Mouse (Mus musculus): ENCODE data around the gene Olfr2. TPM values are rescaled to one million over a fixed set of nuclear protein-coding genes. Genes with fewer than 3 reads are reported as not detected.
"Not testable (repeated sequence)": the region's sequence is repeated elsewhere in the genome, so short reads cannot be mapped to it uniquely, and the experiment has no call there.

The Olfr2 gene
- polyA plus RNA-seq (2016; fragmentation: Nextera tagmentation; extraction: Ambion mirVana) = not detected in 2 replicates

DNA sequence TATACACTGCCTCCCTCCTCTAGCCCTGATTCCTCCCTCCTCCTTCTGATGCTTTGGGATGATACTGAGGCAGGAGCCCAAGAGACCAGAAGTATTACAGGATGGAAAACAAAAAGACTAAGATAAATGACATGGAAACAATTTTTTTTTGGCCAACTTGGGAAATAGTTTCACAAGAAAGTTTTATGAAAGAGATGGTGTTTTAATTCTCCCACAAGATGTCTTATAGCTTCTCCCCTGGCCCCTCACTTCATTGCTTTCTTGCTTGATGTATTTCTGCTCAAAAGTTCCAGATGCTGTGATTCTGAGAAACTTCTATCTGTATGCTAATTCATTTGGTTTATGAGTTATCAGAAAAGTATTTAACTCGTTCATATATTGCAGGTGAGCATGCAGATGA lies at the start of gene Olfr2:
Olfr2 (minus strand) TSS at position 101 of the 400 bp plus-strand sequence.
- H3K4me1 ChIP-seq = no peaks in the 10 kb centered on the region
- WGBS = 54% methylated on average over 1 of the region's 1 CpGs
- no peaks in the 10 kb centered on the region for H3K27me3 ChIP-seq (ENCODE audit: insufficient read depth, poor library complexity, severe bottlenecking)
- H3K27ac ChIP-seq = no peak within 1 kb of the TSS
- no peak within 1 kb of the TSS for H3K4me3 ChIP-seq
- H3K36me3 ChIP-seq = no peaks in the 10 kb centered on the region
- H3K9me3 ChIP-seq = no peaks in the 10 kb centered on the region
- DNase-seq (ENCODE audit: low spot score) = no peak

DNA sequence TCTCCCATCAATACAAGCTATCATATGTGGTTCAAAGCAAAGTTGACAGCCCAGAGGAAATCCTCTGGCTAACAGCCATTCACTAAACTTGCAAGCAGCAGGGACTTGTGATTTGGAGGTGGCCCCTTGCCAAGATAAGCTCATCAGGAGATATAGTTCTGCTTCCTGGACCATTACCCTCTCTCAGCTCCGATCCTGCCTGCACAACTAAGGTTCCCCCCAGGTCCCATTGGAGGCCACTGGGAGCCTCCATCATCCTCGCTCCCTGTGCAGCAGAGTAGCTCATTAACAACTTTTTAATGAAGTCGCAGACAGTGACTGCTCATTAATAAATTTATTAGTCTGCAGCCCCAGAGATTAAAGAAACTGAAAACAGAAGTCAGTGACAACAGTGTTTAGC lies 41.7 kb upstream of the Olfr2 start:
- H3K36me3 ChIP-seq = no peaks in the 10 kb centered on the region
- DNase-seq (ENCODE audit: low spot score) = no peak
- WGBS = 39% methylated on average over 3 of the region's 3 CpGs
- no peaks in the 10 kb centered on the region for H3K4me1 ChIP-seq
- H3K27me3 ChIP-seq (ENCODE audit: insufficient read depth, poor library complexity, severe bottlenecking) = no peaks in the 10 kb centered on the region
- H3K27ac ChIP-seq = no peak overlapping the region
- no peak overlapping the region for H3K4me3 ChIP-seq
- no peaks in the 10 kb centered on the region for H3K9me3 ChIP-seq

DNA sequence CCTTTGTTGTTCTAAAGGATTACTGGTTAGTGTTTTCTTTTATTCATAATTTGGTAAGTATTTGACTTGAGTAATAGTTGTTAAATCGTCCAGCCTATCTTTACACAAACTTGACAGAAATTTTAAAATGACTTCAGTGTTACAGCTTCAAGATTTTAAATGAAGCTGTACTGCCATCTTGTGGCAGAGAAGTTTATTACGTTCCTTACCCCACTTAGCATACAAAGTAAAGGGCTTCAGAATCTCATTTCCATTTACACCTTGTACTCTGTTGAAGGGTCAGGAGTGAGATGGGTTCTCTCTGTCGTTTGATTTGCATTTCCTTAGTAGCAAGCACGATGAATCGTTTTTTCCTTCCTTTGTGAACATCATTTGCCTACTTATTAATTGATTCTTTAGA lies 40.0 kb upstream of the Olfr2 start:
- H3K4me3 ChIP-seq = no peak overlapping the region
- no peaks in the 10 kb centered on the region for H3K9me3 ChIP-seq
- no peaks in the 10 kb centered on the region for H3K36me3 ChIP-seq
- WGBS = 5% methylated on average over 5 of the region's 5 CpGs
- no peak overlapping the region for H3K27ac ChIP-seq
- H3K27me3 ChIP-seq (ENCODE audit: insufficient read depth, poor library complexity, severe bottlenecking) = no peaks in the 10 kb centered on the region
- no peak for DNase-seq (ENCODE audit: low spot score)
- H3K4me1 ChIP-seq = no peaks in the 10 kb centered on the region

DNA sequence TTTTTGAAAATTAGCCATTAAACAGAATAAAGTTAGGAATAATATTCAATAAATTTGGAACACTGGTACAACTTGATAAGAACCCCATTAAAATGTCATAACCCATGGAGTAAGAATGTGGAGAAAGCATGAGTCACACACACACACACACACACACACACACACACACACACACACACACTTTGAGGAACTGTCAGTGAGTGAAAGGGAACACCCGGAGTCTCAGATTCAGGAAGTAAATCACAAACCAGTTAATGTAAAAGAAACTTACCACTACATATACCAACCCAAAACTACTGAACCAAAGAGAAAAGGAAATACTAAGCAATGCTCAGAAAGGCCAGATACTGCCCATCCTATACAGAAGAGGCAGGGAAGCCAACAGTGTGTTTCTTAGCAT lies 38.5 kb upstream of the Olfr2 start:
- no peaks in the 10 kb centered on the region for H3K36me3 ChIP-seq
- no peak for DNase-seq (ENCODE audit: low spot score)
- 79% methylated on average over 1 of the region's 1 CpGs for WGBS
- no peak overlapping the region for H3K4me3 ChIP-seq
- H3K27ac ChIP-seq = no peak overlapping the region
- H3K9me3 ChIP-seq = no peaks in the 10 kb centered on the region
- no peaks in the 10 kb centered on the region for H3K4me1 ChIP-seq
- H3K27me3 ChIP-seq (ENCODE audit: insufficient read depth, poor library complexity, severe bottlenecking) = no peaks in the 10 kb centered on the region

DNA sequence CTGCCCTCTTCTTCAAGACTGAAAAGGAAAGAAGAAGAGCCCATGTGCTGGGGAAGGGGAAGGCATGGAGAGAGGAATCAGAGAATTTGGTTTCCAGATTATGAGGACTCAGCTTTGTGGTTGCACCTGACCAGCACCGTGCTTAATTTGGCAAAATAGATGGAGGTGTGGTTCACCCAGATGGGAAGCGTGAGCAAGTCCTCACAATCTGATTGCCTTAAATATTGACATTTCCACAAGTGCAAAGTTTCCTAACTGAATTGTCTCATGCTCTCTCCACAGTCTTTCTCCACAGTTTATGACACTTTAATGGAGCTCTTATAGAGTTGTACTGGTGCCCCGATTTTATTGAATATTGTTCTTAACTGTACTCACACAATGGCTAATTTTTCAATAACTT lies 37.3 kb upstream of the Olfr2 start:
- H3K9me3 ChIP-seq = no peaks in the 10 kb centered on the region
- H3K36me3 ChIP-seq = no peaks in the 10 kb centered on the region
- H3K27ac ChIP-seq = no peak overlapping the region
- 83% methylated on average over 3 of the region's 3 CpGs for WGBS
- H3K27me3 ChIP-seq (ENCODE audit: insufficient read depth, poor library complexity, severe bottlenecking) = no peaks in the 10 kb centered on the region
- H3K4me3 ChIP-seq = no peak overlapping the region
- H3K4me1 ChIP-seq = no peaks in the 10 kb centered on the region
- DNase-seq (ENCODE audit: low spot score) = no peak

DNA sequence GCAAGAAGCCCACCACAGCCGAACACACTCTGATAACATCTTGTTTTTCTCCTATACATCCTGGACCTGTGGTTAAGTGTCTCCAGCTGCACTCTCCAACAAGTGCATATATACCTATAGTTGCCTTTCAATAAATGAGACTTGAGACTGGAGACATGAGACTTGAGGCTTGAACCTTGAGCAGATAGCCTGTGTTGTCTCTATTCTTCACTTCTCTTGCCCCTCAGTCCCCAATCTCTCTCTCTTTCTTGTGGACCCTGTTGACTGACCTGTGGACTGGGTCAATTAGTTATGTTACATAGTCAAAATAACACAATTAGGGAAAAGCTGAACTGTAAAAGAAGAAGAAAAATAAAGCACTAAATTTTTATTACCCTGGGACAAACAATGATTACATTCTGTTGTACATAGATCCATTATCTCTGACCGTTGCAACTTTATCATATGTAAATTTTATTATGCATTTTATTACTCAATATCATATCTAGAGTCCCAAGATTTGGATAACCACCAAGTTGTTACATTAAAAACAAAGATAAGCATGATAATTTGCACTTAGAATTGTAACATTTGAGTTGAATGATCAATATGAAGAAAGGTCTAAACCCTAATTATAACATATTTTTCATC lies 34.2 kb upstream of the Olfr2 start:
- Histone ChIP-seq H3K9me3 (no peaks in the 10 kb centered on the region), H3K4me1 (no peaks in the 10 kb centered on the region), H3K4me3 (no peak overlapping the region), H3K27me3 (ENCODE audit: insufficient read depth, poor library complexity, severe bottlenecking) (no peaks in the 10 kb centered on the region), H3K36me3 (no peaks in the 10 kb centered on the region), H3K27ac (no peak overlapping the region)
- no peak for DNase-seq (ENCODE audit: low spot score)
- 74% methylated on average over 2 of the region's 2 CpGs for WGBS

DNA sequence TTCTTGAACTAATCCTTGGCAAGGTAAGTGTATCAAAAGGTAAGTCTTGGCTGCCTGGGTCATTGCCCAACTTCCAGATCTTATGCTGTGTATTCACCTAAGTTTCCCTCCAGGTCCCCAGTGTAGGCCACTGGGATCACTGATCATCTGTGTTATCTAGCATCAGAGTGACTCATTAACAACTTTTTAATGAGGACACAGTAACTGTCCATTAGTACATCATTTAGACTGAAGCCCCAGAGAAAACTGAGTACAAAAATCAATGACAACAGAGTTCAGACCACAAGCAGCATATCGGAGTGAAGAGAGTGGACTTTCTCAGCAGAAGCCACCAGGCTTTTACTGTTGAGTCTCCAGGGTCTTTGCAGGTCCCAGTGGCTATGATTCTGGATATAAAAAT lies 25.0 kb upstream of the Olfr2 start, which contains the start of gene Olfr713:
Olfr713 (plus strand) TSS at position 301 of the 400 bp plus-strand sequence.
- DNase-seq (ENCODE audit: low spot score) = no peak
- H3K27me3 ChIP-seq (ENCODE audit: insufficient read depth, poor library complexity, severe bottlenecking) = no peaks in the 10 kb centered on the region
- no peak within 1 kb of the TSS for H3K4me3 ChIP-seq
- no peak within 1 kb of the TSS for H3K27ac ChIP-seq
- no peaks in the 10 kb centered on the region for H3K9me3 ChIP-seq
- no peaks in the 10 kb centered on the region for H3K4me1 ChIP-seq
- no peaks in the 10 kb centered on the region for H3K36me3 ChIP-seq
- 86% methylated on average over 1 of the region's 1 CpGs for WGBS

DNA sequence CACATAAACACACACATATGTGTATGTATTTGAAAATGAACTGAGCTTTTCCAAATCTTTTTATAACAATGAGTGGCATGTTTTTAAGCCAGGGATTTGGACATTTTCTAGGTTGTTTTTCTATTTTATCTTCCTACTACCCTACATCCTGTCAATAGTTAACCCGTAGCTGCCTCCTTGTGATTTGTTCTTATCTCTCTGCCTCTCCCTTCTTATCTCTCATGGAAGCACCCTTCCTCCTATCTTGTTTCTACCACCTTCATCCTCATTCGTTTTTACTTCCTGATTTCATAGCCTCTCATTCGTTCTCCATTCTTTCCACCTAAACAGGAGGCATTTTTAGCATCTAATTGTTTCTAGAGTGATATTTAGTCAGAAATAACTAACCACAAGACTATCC lies 1.7 kb downstream of the Olfr2 start:
- WGBS = 22% methylated on average over 3 of the region's 3 CpGs
- Histone ChIP-seq H3K36me3 (no peaks in the 10 kb centered on the region), H3K27me3 (ENCODE audit: insufficient read depth, poor library complexity, severe bottlenecking) (no peaks in the 10 kb centered on the region), H3K9me3 (no peaks in the 10 kb centered on the region), H3K4me1 (no peaks in the 10 kb centered on the region), H3K4me3 (no peak overlapping the region), H3K27ac (no peak overlapping the region)
- no peak for DNase-seq (ENCODE audit: low spot score)

DNA sequence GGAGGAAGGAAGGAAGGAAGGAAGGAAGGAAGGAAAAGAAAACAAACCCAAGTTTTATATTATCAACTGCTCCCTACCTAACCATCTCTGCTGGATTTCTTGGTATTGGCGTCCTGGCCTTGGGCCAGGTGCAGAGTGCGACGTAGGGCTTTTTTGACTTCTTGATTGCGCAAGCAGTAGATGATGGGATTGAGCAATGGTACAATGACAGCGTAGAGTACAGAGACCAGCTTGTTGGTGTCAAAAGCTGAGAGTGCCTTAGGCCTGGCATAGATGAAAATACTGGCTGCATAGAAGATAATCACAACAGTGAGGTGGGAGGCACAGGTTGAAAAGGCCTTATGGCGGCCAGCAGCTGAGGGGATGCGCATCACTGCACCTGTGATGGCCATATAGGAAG lies 5.1 kb downstream of the Olfr2 start:
- Histone ChIP-seq H3K4me1 (no peaks in the 10 kb centered on the region), H3K27me3 (ENCODE audit: insufficient read depth, poor library complexity, severe bottlenecking) (no peaks in the 10 kb centered on the region), H3K9me3 (no peaks in the 10 kb centered on the region), H3K4me3 (no peak overlapping the region), H3K27ac (no peak overlapping the region), H3K36me3 (no peaks in the 10 kb centered on the region)
- DNase-seq (ENCODE audit: low spot score) = no peak
- 85% methylated on average over 7 of the region's 7 CpGs for WGBS

DNA sequence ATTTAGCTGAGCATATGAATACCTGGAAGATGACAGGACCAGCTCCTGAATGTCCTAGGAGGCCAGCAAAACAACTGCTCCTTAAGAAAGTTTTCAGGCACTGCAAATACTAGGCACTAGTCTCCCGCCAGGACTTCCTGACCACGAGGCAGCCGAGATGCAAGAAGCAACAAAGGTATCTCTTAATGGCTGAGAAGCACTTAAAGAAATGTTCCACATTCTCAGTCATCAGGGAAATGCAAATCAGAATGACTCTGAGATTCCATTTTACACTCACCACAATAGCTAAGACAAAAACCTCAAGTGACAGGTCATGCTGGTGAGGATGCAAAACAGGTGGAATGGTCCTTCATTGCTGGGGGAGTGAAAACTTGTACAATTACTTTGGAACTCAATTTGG lies 20.6 kb downstream of the Olfr2 start:
- Histone ChIP-seq H3K4me1 (no peaks in the 10 kb centered on the region), H3K36me3 (no peaks in the 10 kb centered on the region), H3K27me3 (ENCODE audit: insufficient read depth, poor library complexity, severe bottlenecking) (no peaks in the 10 kb centered on the region), H3K4me3 (no peak overlapping the region), H3K27ac (no peak overlapping the region), H3K9me3 (no peaks in the 10 kb centered on the region)
- DNase-seq (ENCODE audit: low spot score) = no peak
- WGBS = 87% methylated on average over 3 of the region's 3 CpGs

DNA sequence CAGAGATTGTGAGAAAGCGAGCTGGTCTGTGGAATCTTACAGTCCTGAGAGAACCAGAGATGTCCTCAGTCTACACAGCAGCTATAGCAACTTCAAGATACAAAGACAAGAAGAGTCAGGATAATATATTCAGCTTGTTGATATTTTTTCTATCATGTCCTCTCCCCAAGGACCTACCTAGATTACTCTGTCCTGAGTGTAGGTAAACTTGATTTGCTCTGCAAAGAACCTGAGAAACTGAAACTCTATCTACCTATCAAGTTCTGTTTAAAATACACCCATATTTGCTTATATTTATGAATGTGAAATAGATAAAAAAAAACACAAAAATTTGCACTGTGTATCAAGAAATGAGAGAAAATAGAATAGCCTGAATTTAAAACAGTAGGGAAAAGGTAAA lies 30.5 kb downstream of the Olfr2 start, which contains the start of gene Olfr711:
Olfr711 (minus strand) TSS at position 101 of the 400 bp plus-strand sequence.
- no peak for DNase-seq (ENCODE audit: low spot score)
- no peaks in the 10 kb centered on the region for H3K9me3 ChIP-seq
- no peaks in the 10 kb centered on the region for H3K4me1 ChIP-seq
- H3K27ac ChIP-seq = no peak within 1 kb of the TSS
- no peaks in the 10 kb centered on the region for H3K36me3 ChIP-seq
- no peaks in the 10 kb centered on the region for H3K27me3 ChIP-seq (ENCODE audit: insufficient read depth, poor library complexity, severe bottlenecking)
- no peak within 1 kb of the TSS for H3K4me3 ChIP-seq
- 69% methylated on average over 1 of the region's 1 CpGs for WGBS

DNA sequence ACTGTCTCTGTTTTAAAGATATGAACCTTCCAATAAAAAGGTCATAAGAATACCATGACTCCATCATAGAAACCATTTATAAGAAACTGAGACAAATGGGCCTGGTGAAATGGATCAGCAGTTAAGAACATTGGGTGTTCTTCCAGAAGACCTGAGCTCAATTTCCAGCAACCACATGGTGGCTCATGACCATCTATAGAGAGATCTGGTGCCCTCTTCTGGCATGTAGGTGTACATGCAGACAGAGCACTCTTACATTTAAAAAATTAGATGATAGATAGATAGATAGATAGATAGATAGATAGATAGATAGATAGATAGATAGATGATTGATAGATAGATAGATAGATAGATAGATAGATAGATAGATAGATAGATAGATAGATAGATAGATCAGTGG lies 38.4 kb downstream of the Olfr2 start:
- not testable (repeated sequence) for H3K4me1 ChIP-seq; H3K4me3 ChIP-seq; H3K36me3 ChIP-seq; H3K27ac ChIP-seq; H3K9me3 ChIP-seq; DNase-seq (ENCODE audit: low spot score); H3K27me3 ChIP-seq (ENCODE audit: insufficient read depth, poor library complexity, severe bottlenecking)

DNA sequence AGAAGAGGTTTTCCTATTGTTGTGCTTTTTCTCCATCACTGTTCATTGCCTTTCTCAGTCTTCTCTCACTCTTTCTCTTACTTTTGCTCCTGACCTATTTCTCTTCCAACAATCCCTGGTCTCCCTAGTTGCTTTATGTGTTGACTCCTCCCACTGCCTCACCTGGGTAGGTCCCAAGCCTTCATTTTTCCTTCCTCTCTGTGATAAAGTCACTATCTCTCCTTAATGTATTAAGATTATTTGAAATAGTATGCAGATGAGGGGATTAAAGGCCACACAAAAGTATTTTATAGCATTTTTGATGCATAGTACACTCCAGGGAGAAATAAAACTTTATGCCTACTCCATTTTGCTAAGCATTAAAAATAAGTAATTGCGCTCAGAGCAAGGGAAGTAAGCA lies 42.0 kb downstream of the Olfr2 start, which contains the start of gene Olfr6:
Olfr6 (minus strand) TSS at position 101 of the 400 bp plus-strand sequence.
- H3K4me1 ChIP-seq = no peaks in the 10 kb centered on the region
- no peaks in the 10 kb centered on the region for H3K36me3 ChIP-seq
- no peak for DNase-seq (ENCODE audit: low spot score)
- H3K4me3 ChIP-seq = no peak within 1 kb of the TSS
- WGBS = 86% methylated on average over 1 of the region's 1 CpGs
- no peaks in the 10 kb centered on the region for H3K9me3 ChIP-seq
- H3K27ac ChIP-seq = no peak within 1 kb of the TSS
- H3K27me3 ChIP-seq (ENCODE audit: insufficient read depth, poor library complexity, severe bottlenecking) = no peaks in the 10 kb centered on the region

DNA sequence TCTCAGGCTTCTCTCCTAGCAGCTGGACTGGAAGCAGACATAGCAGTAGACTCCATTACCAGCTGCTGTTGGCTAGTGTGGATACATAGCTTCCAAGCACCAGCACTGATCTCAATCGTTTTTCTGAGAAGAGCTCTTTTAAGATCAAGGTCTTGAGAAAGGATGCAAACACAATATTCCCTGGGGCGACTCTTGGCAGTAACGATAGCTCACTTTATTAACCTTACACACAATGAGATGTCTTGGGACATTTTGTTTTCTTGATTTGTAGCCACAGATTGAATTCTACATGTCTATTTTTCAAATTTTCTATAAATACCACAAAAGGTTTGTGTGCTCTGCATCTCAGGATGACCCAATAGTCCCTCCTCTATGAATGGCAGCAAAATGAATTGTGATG lies 57.7 kb downstream of the Olfr2 start, which contains the start of gene Olfr710:
Olfr710 (minus strand) TSS at position 101 of the 400 bp plus-strand sequence.
- no peaks in the 10 kb centered on the region for H3K36me3 ChIP-seq
- H3K27ac ChIP-seq = no peak within 1 kb of the TSS
- 84% methylated on average over 3 of the region's 3 CpGs for WGBS
- H3K4me3 ChIP-seq = no peak within 1 kb of the TSS
- H3K27me3 ChIP-seq (ENCODE audit: insufficient read depth, poor library complexity, severe bottlenecking) = no peaks in the 10 kb centered on the region
- H3K4me1 ChIP-seq = no peaks in the 10 kb centered on the region
- no peak for DNase-seq (ENCODE audit: low spot score)
- H3K9me3 ChIP-seq = no peaks in the 10 kb centered on the region
